Mouse (Mus musculus): ENCODE data around the gene Usp47. TPM values are rescaled to one million over a fixed set of nuclear protein-coding genes. Genes with fewer than 3 reads are reported as not detected.

The Usp47 gene
- 13.0 TPM for polyA plus RNA-seq (2015; fragmentation: Illumina TruSeq; extraction: RNeasy Lipid Tissue Mini Kit (QIAGEN cat#74804); ENCODE audit: insufficient read depth, low read depth, low replicate concordance)

DNA sequence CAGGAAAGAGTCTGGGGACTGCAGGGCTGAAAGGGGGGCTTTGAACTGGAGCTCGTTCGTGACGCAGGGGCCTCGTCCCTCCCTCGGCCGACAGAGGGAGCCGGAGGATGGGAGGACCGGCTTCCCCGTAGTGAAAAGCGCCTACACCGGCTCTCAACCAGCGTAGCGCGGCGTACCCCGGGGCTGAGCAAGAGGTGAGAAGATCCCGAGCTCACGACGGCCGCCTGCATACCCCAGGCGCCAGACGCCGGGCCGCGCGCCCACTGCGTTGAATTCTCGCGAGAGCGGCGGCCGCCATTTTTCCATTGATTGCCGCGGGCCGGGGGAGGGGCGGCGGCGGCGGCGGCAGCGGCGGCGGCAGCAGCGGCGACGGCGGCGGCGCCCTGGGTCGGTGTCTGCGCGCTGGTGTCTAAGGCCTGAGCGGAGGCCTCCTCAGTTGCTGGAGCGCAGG is at the start of gene Usp47:
Usp47 (plus strand) TSS at position 355 of the 451 bp plus-strand sequence.

DNA sequence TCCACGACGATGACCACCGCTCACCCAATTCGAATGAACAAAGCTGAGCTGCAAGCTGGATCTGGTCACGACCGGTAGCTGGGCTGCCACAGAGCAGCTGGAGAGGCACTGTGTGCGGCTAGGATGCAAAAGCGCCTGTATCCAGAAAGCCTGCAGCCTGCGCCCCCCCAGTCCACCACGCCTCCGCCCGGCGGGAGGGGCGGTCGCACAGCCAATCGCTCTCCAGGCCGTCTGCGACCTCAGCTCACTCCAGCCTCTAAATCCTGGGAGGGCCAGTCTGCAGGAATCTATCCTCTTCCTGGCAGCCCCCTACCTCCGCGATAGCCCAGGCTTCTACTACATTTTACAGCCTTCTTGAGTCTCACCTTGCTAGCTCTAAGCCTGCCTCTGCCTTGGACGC is 135.6 kb downstream of the Usp47 start, which contains the start of gene Dkk3:
Dkk3 (minus strand) TSS at position 116 of the 400 bp plus-strand sequence.

Other genes starting within 250 kb of the Usp47 start
- gene Galnt18, start 243.5 kb upstream of the Usp47 start, polyA plus RNA-seq (2015; fragmentation: Illumina TruSeq; extraction: RNeasy Lipid Tissue Mini Kit (QIAGEN cat#74804); ENCODE audit: insufficient read depth, low read depth, low replicate concordance), result 4.5 TPM
- 3.1 TPM for gene Dkk3, start 135.6 kb downstream of the Usp47 start, polyA plus RNA-seq (2015; fragmentation: Illumina TruSeq; extraction: RNeasy Lipid Tissue Mini Kit (QIAGEN cat#74804); ENCODE audit: insufficient read depth, low read depth, low replicate concordance)
- gene Mical2, start 202.4 kb downstream of the Usp47 start, polyA plus RNA-seq (2015; fragmentation: Illumina TruSeq; extraction: RNeasy Lipid Tissue Mini Kit (QIAGEN cat#74804); ENCODE audit: insufficient read depth, low read depth, low replicate concordance), result 6.6 TPM

All from pancreas, adult 10 weeks (tissue).